Mouse (Mus musculus): ENCODE measurements at regions not wholly inside any gene's neighbourhood (a gene's known extent, or its start where the extent isn't known, plus 50 kb on each side); places are given as distances from the start of the nearest gene placed in this dataset.

GRCm38 (mm10) chr13:31396216-31396910 lies 159.6 kb upstream of the Foxq1 start:
- WGBS, result 64% methylated on average over 5 of the region's 5 CpGs
- H3K9ac ChIP-seq (ENCODE audit: low read depth, low read length, severe bottlenecking), result no peak overlapping the region
- DNase-seq (ENCODE audit: low spot score) (no peak), ATAC-seq (ENCODE audit: low FRiP score, low read depth) (no peak)
- no peak for TF ChIP-seq POLR2A (IDR thresholded peaks at IDR 0.05; ENCODE audit: borderline replicate concordance, extremely low read depth, insufficient read depth, insufficient read length)
- no peak overlapping the region for H3K27ac ChIP-seq (replicated peaks; ENCODE audit: low read depth, low read length)
- 0 out of 2 replicates have a peak, but pooled peaks cover 3% of the 10 kb centered on the region for H3K4me1 ChIP-seq (ENCODE audit: control insufficient read depth, insufficient read depth, low read length)
- no peaks in the 10 kb centered on the region for H3K9me3 ChIP-seq (ENCODE audit: control insufficient read depth, low read length)
- H3K36me3 ChIP-seq (ENCODE audit: control insufficient read depth, insufficient read depth, low read length), result no peaks in the 10 kb centered on the region
- H3K27me3 ChIP-seq (ENCODE audit: control insufficient read depth, insufficient read depth, low read length), result no peaks in the 10 kb centered on the region
- no peak overlapping the region for H3K4me3 ChIP-seq (replicated peaks; ENCODE audit: low read length)
- no peak overlapping the region for H3K4me2 ChIP-seq (replicated peaks; ENCODE audit: low read depth, low read length, severe bottlenecking)

- Histone ChIP-seq H3K27ac (replicated peaks; ENCODE audit: low read depth, low read length) (no peak overlapping the region), H3K4me3 (replicated peaks; ENCODE audit: low read length) (no peak overlapping the region), H3K36me3 (ENCODE audit: control insufficient read depth, insufficient read depth, low read length) (no peaks in the 10 kb centered on the region), H3K9me3 (ENCODE audit: control insufficient read depth, low read length) (no peaks in the 10 kb centered on the region), H3K4me1 (ENCODE audit: control insufficient read depth, insufficient read depth, low read length) (0 out of 2 replicates have a peak, but pooled peaks cover 3% of the 10 kb centered on the region), H3K4me2 (replicated peaks; ENCODE audit: low read depth, low read length, severe bottlenecking) (no peak overlapping the region), H3K27me3 (ENCODE audit: control insufficient read depth, insufficient read depth, low read length) (no peaks in the 10 kb centered on the region), H3K9ac (ENCODE audit: low read depth, low read length, severe bottlenecking) (no peak overlapping the region)
- TF ChIP-seq POLR2A (IDR thresholded peaks at IDR 0.05; ENCODE audit: borderline replicate concordance, extremely low read depth, insufficient read depth, insufficient read length), result no peak
- 14% methylated on average over 10 of the region's 10 CpGs for WGBS
- DNase-seq (ENCODE audit: low spot score) (no peak), ATAC-seq (ENCODE audit: low FRiP score, low read depth) (no peak)
Measured at GRCm38 (mm10) chr13:31397246-31397645, 158.7 kb upstream of the Foxq1 start.

- no peak for TF ChIP-seq POLR2A (IDR thresholded peaks at IDR 0.05; ENCODE audit: borderline replicate concordance, extremely low read depth, insufficient read depth, insufficient read length)
- ATAC-seq (ENCODE audit: low FRiP score, low read depth) (no peak), DNase-seq (ENCODE audit: low spot score) (no peak)
- no peaks in the 10 kb centered on the region for H3K9me3 ChIP-seq (ENCODE audit: control insufficient read depth, low read length)
- 93% methylated on average over 2 of the region's 2 CpGs for WGBS
- H3K36me3 ChIP-seq (ENCODE audit: control insufficient read depth, insufficient read depth, low read length), result no peaks in the 10 kb centered on the region
- H3K4me3 ChIP-seq (replicated peaks; ENCODE audit: low read length), result no peak overlapping the region
- no peak overlapping the region for H3K9ac ChIP-seq (ENCODE audit: low read depth, low read length, severe bottlenecking)
- no peak overlapping the region for H3K4me2 ChIP-seq (replicated peaks; ENCODE audit: low read depth, low read length, severe bottlenecking)
- H3K27ac ChIP-seq (replicated peaks; ENCODE audit: low read depth, low read length), result no peak overlapping the region
- 0 out of 2 replicates have a peak, but pooled peaks cover 3% of the 10 kb centered on the region for H3K4me1 ChIP-seq (ENCODE audit: control insufficient read depth, insufficient read depth, low read length)
- no peaks in the 10 kb centered on the region for H3K27me3 ChIP-seq (ENCODE audit: control insufficient read depth, insufficient read depth, low read length)
Measured at GRCm38 (mm10) chr13:31400401-31400800, 155.5 kb upstream of the Foxq1 start.

GRCm38 (mm10) chr13:31405312-31405711 lies 150.6 kb upstream of the Foxq1 start:
- no peak overlapping the region for H3K27ac ChIP-seq (replicated peaks; ENCODE audit: low read depth, low read length)
- H3K36me3 ChIP-seq (ENCODE audit: control insufficient read depth, insufficient read depth, low read length), result no peaks in the 10 kb centered on the region
- H3K27me3 ChIP-seq (ENCODE audit: control insufficient read depth, insufficient read depth, low read length), result no peaks in the 10 kb centered on the region
- DNase-seq (ENCODE audit: low spot score) (no peak), ATAC-seq (ENCODE audit: low FRiP score, low read depth) (no peak)
- no peak for TF ChIP-seq POLR2A (IDR thresholded peaks at IDR 0.05; ENCODE audit: borderline replicate concordance, extremely low read depth, insufficient read depth, insufficient read length)
- H3K9me3 ChIP-seq (ENCODE audit: control insufficient read depth, low read length), result no peaks in the 10 kb centered on the region
- WGBS, result 77% methylated on average over 2 of the region's 2 CpGs
- no peak overlapping the region for H3K4me3 ChIP-seq (replicated peaks; ENCODE audit: low read length)
- H3K9ac ChIP-seq (ENCODE audit: low read depth, low read length, severe bottlenecking), result no peak overlapping the region
- H3K4me1 ChIP-seq (ENCODE audit: control insufficient read depth, insufficient read depth, low read length), result peaks cover 2% of the 10 kb centered on the region; the same call in 1 of the 2 replicates
- no peak overlapping the region for H3K4me2 ChIP-seq (replicated peaks; ENCODE audit: low read depth, low read length, severe bottlenecking)

GRCm38 (mm10) chr13:31408439-31409122 lies 147.4 kb upstream of the Foxq1 start:
- Histone ChIP-seq H3K4me2 (replicated peaks; ENCODE audit: low read depth, low read length, severe bottlenecking) (no peak overlapping the region), H3K4me3 (replicated peaks; ENCODE audit: low read length) (no peak overlapping the region), H3K9ac (ENCODE audit: low read depth, low read length, severe bottlenecking) (no peak overlapping the region), H3K9me3 (ENCODE audit: control insufficient read depth, low read length) (no peaks in the 10 kb centered on the region), H3K36me3 (ENCODE audit: control insufficient read depth, insufficient read depth, low read length) (no peaks in the 10 kb centered on the region), H3K4me1 (ENCODE audit: control insufficient read depth, insufficient read depth, low read length) (peaks cover 2% of the 10 kb centered on the region; the same call in 1 of the 2 replicates), H3K27ac (replicated peaks; ENCODE audit: low read depth, low read length) (no peak overlapping the region), H3K27me3 (ENCODE audit: control insufficient read depth, insufficient read depth, low read length) (no peaks in the 10 kb centered on the region)
- 38% methylated on average over 10 of the region's 10 CpGs for WGBS
- TF ChIP-seq POLR2A (IDR thresholded peaks at IDR 0.05; ENCODE audit: borderline replicate concordance, extremely low read depth, insufficient read depth, insufficient read length), result no peak
- DNase-seq (ENCODE audit: low spot score) (no peak), ATAC-seq (ENCODE audit: low FRiP score, low read depth) (no peak)

All from limb, embryonic 14.5 days (tissue).